Mouse (Mus musculus): ENCODE data around the gene Gm17509.
A peak's percentile ranks its signal among the peaks of the same experiment; 100 is the strongest.

The Gm17509 gene

GRCm38 (mm10) chr13:117220501-117221321, at the start of gene Gm17509:
TSS of gene Gm17509 (minus strand) at chr13:117221075.
- DNase-seq: peak; percentile 87

GRCm38 (mm10) chr13:117267963-117268362, 47.1 kb upstream of the Gm17509 start:
- DNase-seq: no peak

GRCm38 (mm10) chr13:117266156-117266555, 45.3 kb upstream of the Gm17509 start:
- DNase-seq: no peak

- no peak for DNase-seq
Measured at GRCm38 (mm10) chr13:117260704-117261103, 39.8 kb upstream of the Gm17509 start.

GRCm38 (mm10) chr13:117242621-117243020, 21.7 kb upstream of the Gm17509 start:
- no peak for DNase-seq

GRCm38 (mm10) chr13:117242063-117242462, 21.2 kb upstream of the Gm17509 start:
- DNase-seq: no peak

GRCm38 (mm10) chr13:117237111-117237510, 16.2 kb upstream of the Gm17509 start:
- no peak for DNase-seq

GRCm38 (mm10) chr13:117235530-117236212, 14.8 kb upstream of the Gm17509 start:
- no peak for DNase-seq

GRCm38 (mm10) chr13:117234486-117234885, 13.6 kb upstream of the Gm17509 start:
- DNase-seq: no peak

- no peak for DNase-seq
Measured at GRCm38 (mm10) chr13:117233808-117234207, 12.9 kb upstream of the Gm17509 start.

GRCm38 (mm10) chr13:117230371-117231110, 9.7 kb upstream of the Gm17509 start:
- DNase-seq: no peak

- DNase-seq: no peak
Measured at GRCm38 (mm10) chr13:117225561-117225960, 4.7 kb upstream of the Gm17509 start.

GRCm38 (mm10) chr13:117224901-117225300, 4.0 kb upstream of the Gm17509 start:
- no peak for DNase-seq

- no peak for DNase-seq
Measured at GRCm38 (mm10) chr13:117223125-117223524, 2.2 kb upstream of the Gm17509 start.

GRCm38 (mm10) chr13:117219871-117220500, 889 bp downstream of the Gm17509 start:
- DNase-seq: peak; percentile 40

- DNase-seq: peak; percentile 79
Measured at GRCm38 (mm10) chr13:117218092-117218491, 2.8 kb downstream of the Gm17509 start.

- DNase-seq: no peak
Measured at GRCm38 (mm10) chr13:117217621-117218020, 3.3 kb downstream of the Gm17509 start.

- no peak for DNase-seq
Measured at GRCm38 (mm10) chr13:117216752-117217363, 4.0 kb downstream of the Gm17509 start.

GRCm38 (mm10) chr13:117216126-117216525, 4.7 kb downstream of the Gm17509 start:
- DNase-seq: peak; percentile 74

- DNase-seq: peak; percentile 57
Measured at GRCm38 (mm10) chr13:117215481-117215880, 5.4 kb downstream of the Gm17509 start.

- DNase-seq: peak; percentile 45
Measured at GRCm38 (mm10) chr13:117211386-117211875, 9.4 kb downstream of the Gm17509 start.

- no peak for DNase-seq
Measured at GRCm38 (mm10) chr13:117208236-117208635, 12.6 kb downstream of the Gm17509 start, which contains the start of gene Emb. TSS of gene Emb (plus strand) at chr13:117208536.

Measured in thymus, postnatal 4 days (tissue).